Mouse (Mus musculus): ENCODE data around the gene Eps8. TPM values are rescaled to one million over a fixed set of nuclear protein-coding genes. Genes with fewer than 3 reads are reported as not detected.

Gene Eps8
- polyA plus RNA-seq (2014; fragmentation: Illumina TruSeq; extraction: RNeasy Lipid Tissue Mini Kit (QIAGEN cat#74804); ENCODE audit: low replicate concordance) = 188 TPM

DNA sequence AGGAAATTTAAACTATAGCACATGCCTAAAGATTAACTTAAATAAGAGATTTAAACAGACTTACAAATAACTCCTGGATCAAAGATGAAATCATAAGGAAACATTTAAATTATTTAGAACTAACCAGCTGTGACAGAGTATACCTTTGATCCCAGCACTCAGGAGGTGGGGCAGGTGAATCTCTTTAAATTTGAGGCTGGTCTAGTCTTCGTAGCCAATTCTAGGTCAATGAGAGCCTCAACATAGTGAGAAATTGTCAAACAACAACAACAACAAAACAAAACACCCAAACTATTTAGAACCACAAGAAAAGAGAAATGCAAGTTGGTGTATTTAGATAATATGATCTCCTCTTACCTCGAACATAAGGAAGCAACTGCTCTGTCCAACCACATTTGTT lies at the start of gene Eps8:
Gene Eps8, minus strand, starts transcription at position 101 of the 400 bp plus-strand sequence.

Other genes starting within 250 kb of the Eps8 start
- gene Strap, start 80.2 kb upstream of the Eps8 start, polyA plus RNA-seq (2014; fragmentation: Illumina TruSeq; extraction: RNeasy Lipid Tissue Mini Kit (QIAGEN cat#74804); ENCODE audit: low replicate concordance) = 129 TPM
- 245 TPM for gene Dera, start 99.7 kb upstream of the Eps8 start, polyA plus RNA-seq (2014; fragmentation: Illumina TruSeq; extraction: RNeasy Lipid Tissue Mini Kit (QIAGEN cat#74804); ENCODE audit: low replicate concordance)

Data from small intestine, adult 10 weeks (tissue).